Mouse (Mus musculus): ENCODE results near the gene Ugt1a2. TPM values are rescaled to one million over a fixed set of nuclear protein-coding genes. Genes with fewer than 3 reads are reported as not detected.

The Ugt1a2 gene
- not detected for total RNA-seq (2023)

GRCm38 (mm10) chr1:88200456-88200855 lies at the start of gene Ugt1a2:
TSS of gene Ugt1a2 (plus strand) at chr1:88200601.

GRCm38 (mm10) chr1:88165711-88166110 lies 34.7 kb upstream of the Ugt1a2 start, which contains the start of gene Ugt1a5:
TSS of gene Ugt1a5 (plus strand) at chr1:88166012.

GRCm38 (mm10) chr1:88205294-88205922 lies 5.0 kb downstream of the Ugt1a2 start, which contains the start of gene Dnajb3:
TSS of gene Dnajb3 (minus strand) at chr1:88205782.

GRCm38 (mm10) chr1:88211812-88212211 lies 11.4 kb downstream of the Ugt1a2 start, which contains the start of gene Ugt1a1:
TSS of gene Ugt1a1 (plus strand) at chr1:88211959.

GRCm38 (mm10) chr1:88226670-88227379 lies 26.4 kb downstream of the Ugt1a2 start, which contains the start of gene Mroh2a:
TSS of gene Mroh2a (plus strand) at chr1:88226986.

Other genes with a start within 250 kb of the Ugt1a2 start
- gene Usp40, start 192.1 kb upstream of the Ugt1a2 start, total RNA-seq (2023): 10 to 100 TPM; 23.5 to 26.5 TPM
- gene Ugt1a10, start 145.2 kb upstream of the Ugt1a2 start, total RNA-seq (2023): not detected
- not detected for gene Ugt1a9, start 129.8 kb upstream of the Ugt1a2 start, total RNA-seq (2023)
- not detected for gene Ugt1a8, start 112.8 kb upstream of the Ugt1a2 start, total RNA-seq (2023)
- gene Ugt1a7c, start 105.5 kb upstream of the Ugt1a2 start, total RNA-seq (2023): under 1 TPM in 1 of 2 experiments, not detected in 1; 0.17 TPM
- not detected for gene Ugt1a6b, start 97.3 kb upstream of the Ugt1a2 start, total RNA-seq (2023)
- not detected for gene Ugt1a6a, start 65.8 kb upstream of the Ugt1a2 start, total RNA-seq (2023)
- gene Ugt1a5, start 34.6 kb upstream of the Ugt1a2 start, total RNA-seq (2023): not detected
- under 1 TPM; 0.87 to 0.92 TPM for gene Dnajb3, start 5.2 kb downstream of the Ugt1a2 start, total RNA-seq (2023)
- not detected for gene Ugt1a1, start 11.4 kb downstream of the Ugt1a2 start, total RNA-seq (2023)
- gene Mroh2a, start 26.4 kb downstream of the Ugt1a2 start, total RNA-seq (2023): 1 to 10 TPM in 1 of 2 experiments, under 1 TPM in 1; 0.12 to 1.1 TPM
- gene Hjurp, start 77.0 kb downstream of the Ugt1a2 start, total RNA-seq (2023): 10 to 100 TPM; 83.9 to 96.7 TPM
- not detected for gene Trpm8, start 77.1 kb downstream of the Ugt1a2 start, total RNA-seq (2023)
- gene Spp2, start 206.4 kb downstream of the Ugt1a2 start, total RNA-seq (2023): not detected

Measured in B cell, adult 67 days (primary cell).